Mouse (Mus musculus) retina, embryonic 14.5 days (tissue): ENCODE measurements around the gene Robo1.

Experiments
- DNase-seq: peaks from one replicate; pipeline ENCODE4 v3.0.0-alpha.2; 2015; ENCODE audit warnings: low spot score

Robo1 gene

DNA sequence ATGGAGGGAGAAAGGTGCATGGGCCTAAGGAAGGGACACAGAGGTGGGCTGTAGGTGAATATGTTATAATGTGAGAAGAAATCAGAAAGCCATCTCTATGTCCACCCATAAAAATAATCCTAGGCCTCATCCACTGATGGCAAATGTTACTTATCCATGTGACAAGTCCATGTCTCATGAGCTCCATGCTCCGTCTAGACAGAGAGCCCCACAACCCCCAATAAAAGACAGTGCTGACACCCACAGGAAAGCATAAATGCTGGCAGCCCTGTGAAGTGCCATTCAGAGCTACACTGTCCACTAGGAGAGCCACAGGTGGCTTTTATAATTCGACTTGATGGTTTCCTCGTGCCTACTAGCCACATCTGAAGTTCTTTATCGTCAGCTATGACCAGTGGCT is 694.6 kb downstream of the Robo1 start:
- DNase-seq, result no peak

DNA sequence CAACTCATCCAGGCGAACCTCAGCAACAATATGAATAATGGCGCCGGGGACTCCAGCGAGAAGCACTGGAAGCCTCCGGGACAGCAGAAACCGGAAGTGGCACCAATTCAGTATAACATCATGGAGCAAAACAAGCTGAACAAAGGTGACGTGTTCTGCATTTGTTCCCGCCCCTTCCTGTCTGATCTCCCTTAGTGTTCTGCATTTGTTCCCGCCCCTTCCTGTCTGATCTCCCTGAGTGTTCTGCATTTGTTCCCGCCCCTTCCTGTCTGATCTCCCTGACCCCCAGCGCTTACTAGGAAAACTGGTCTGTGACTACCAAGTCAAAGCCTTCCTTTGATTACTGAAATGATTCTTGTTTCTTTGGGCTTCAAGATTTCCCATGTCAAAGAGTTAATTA is 696.5 kb downstream of the Robo1 start:
- no peak for DNase-seq

DNA sequence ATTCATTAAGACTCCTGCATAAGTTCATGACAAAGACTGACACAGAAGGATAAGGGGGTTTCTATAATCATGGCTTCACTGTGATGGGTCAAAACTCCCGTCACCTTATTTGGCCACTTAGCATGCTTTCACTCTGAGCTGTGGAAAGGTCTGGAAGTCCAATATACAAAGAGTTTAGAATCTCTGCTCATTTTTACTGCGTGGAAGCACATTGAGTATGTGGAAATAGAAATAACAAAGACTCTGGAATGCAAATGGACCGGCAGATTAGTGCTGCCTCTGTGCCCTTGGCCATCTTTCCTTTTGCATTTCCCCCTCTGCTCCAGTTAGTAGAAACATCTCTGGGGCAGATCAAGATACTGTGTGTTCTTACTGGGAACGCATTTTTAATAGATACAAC is 697.7 kb downstream of the Robo1 start:
- peak; percentile 26 for DNase-seq

DNA sequence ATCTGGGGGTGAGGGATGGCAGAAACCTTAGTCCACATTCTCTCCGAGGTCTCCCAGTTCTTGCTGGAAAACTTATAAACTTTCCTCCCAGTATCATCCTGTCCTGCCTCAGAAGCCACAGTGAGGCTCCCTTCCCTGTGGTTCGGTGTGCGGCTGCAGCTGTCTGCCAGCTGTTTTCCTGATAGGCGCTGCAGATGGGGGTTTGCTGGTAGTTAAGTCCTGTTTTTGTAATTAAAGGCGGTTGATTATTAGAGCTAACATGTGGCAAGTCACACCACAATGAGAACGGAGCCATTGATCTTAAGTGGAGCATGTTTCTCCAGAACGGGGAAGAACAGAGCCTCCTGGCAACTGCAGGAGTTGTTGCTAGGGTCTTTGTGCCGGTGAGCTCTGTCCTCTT is 699.3 kb downstream of the Robo1 start:
- DNase-seq, result peak; percentile 23

DNA sequence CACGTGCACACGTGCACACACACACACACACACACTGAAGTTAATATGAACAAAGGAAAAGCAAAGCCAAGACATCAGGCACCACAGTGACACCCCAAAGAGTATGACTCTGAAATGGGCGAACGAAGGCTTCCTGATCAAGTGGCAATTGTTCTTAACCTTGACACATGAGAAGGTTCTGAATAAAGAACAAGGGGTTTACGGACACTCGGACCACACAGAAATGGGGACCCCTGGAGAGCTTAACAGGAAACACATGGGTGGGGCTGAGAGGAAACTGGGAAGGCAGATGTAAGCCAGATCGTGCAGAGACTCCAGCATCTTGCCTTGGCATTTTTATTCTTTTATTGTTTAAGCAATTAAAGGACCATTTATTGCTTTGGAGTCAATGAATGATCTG is 703.2 kb downstream of the Robo1 start:
- no peak for DNase-seq

DNA sequence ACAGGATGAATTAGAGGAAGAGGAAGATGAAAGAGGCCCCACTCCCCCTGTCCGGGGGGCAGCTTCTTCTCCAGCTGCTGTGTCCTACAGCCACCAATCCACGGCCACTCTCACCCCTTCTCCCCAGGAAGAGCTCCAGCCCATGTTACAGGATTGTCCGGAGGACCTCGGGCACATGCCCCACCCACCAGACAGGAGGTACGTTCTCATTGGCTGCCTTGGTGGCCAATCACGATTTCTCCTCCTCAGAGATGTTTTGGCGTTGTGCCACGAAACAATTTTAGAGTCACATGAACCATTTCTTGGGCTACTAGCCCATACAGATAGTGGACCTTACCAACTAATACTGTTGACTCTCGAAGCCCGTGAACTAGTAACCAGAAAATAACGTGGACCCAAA is 704.8 kb downstream of the Robo1 start:
- no peak for DNase-seq

DNA sequence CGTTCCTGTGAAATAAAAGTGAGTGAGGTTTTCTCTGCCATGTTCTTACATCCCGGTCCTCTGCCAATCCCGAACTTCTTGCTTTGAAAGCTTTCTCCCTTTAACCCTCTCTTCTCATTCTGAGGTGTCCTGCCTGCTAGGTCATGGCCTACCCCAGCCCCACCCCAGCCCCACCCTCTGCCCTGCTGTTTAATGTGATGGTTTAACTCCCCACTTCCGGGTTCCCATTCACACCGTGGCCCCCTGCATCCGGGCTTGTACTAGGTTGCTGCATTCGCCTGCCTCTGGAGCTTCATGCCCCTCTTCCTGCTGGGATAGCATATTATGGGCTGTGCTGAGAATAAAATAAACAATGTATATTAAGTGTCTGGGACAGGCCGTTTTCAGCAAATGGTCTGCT is 706.4 kb downstream of the Robo1 start:
- DNase-seq, result no peak

DNA sequence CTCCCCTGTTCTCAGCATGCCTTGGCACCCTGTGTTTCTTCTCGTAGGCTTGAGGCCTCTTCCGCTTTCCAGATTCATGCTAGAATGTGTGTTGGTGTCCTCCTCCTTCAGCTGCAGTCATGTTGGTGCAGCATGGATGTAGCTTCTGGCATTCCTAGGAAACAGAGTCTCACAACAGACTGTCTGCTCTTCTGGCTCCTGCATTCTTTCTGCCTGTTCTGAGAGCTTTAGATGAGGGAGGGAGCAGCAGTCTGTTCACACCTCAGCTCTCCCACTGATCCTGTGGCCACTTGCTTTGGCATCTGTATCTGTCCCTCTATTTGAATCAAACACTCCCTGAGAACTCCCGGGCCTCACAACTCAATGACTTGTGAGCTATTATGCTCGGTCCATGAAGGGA is 707.9 kb downstream of the Robo1 start:
- DNase-seq, result no peak

DNA sequence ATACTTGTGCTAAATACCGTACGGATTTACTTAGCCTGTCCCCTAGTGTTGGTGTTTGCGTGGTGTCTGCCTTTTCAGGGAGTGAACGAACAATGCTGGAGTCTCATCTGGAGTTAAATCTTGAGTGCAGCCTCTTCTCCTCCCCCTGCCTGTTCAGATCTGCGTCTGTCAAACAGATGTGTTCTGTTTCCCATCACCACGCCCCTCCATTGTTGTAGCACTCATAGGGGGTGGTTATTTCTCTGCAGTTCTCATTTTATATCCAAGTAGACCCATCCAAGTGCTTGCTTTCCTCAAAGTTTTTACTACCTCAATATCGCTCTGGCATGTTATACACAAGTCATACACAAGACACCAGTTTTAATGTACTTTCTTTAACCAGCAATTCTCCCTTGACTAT is 708.7 kb downstream of the Robo1 start:
- DNase-seq, result no peak

DNA sequence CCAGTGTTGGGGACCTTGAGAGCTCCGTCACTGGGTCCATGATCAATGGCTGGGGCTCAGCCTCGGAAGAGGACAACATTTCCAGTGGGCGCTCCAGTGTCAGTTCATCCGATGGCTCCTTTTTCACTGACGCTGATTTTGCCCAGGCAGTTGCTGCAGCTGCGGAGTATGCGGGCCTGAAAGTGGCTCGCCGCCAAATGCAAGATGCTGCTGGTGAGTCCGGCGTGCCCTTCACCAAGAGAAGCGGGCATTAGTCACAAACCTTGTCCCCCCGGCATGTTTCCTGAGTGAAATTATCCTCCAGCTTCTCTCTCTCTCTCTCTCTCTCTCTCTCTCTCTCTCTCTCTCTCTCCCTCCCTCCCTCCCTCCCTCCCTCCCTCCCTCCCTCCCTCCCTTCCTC is 716.2 kb downstream of the Robo1 start:
- no peak for DNase-seq

DNA sequence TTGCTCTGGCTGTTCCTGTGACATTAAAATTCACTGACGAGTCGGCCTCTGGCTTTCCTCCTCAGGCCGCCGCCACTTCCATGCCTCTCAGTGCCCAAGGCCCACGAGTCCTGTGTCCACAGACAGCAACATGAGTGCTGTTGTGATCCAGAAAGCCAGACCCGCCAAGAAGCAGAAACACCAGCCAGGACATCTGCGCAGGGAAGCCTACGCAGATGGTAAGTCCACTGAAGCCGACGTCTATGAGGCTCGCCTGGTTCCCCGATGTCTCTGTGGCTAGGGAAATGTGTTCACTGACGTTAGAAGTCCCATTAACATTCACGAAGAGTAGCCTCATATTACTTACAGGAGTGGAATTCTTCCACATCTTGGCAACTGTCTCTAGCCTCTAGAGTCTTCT is 719.6 kb downstream of the Robo1 start:
- no peak for DNase-seq

DNA sequence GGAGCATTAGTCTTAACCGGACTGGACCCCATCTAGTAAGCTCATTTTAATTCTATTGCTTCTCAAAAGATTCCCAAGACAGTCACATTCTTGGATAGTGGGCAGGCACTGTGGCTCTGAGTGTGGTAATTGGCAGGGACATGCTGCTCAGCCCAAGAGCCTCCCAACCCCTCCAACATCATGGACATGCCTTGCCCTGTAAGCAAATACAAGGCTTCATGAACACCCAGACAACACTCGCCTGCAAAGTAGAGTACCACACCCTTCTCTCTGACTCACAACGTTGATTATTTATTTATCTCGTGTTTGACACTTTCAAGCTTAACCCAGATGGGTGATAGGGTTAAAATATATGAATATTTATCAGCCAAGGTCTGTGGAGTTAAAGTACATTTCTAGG is 722.9 kb downstream of the Robo1 start:
- no peak for DNase-seq

DNA sequence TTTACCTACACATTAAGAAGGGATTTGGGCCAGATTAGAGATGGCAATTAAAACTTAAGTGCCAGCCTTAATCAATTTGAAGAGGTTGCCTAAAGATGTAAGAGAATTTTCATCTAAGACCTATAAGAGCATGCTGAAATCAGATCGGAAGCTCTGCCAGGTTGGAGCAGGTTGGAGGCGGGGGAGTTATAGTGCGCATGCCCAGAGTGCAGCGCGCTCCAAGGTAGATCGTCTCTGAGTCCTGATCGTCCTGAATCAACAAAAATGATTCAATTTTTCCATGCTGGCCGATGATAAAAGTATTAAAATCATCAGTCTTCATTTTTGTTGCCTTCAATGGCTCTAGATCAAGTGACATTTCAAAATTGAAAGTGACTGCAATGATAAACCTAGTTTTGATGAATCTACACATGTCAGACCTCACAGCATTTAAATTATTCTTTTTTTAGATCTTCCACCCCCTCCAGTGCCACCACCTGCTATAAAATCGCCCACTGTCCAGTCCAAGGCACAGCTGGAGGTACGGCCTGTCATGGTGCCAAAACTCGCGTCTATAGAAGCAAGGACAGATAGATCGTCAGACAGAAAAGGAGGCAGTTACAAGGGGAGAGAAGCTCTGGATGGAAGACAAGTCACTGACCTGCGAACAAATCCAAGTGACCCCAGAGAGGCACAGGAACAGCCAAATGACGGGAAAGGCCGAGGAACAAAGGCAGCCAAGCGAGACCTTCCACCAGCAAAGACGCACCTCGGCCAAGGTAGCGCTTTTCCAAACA is 727.3 kb downstream of the Robo1 start:
- peak; percentile 63 for DNase-seq

DNA sequence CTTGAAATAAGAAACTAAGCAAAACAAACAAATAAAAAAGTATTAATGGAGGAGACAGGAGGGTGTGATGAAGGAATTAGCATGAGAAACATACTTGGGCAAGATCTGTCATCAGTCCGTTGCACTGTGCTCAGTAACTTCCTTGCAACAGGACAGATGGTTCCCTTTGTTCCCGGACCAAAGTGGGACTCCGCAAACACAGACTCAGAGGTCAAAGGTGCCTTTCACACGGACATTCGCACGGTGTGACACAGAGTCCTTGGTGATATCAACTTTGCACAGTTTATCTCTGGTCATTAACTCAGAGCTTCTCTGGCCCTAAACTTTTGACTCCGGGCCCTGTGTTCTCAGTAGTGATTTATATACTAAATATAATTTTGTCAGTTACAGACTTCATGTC is 730.4 kb downstream of the Robo1 start:
- no peak for DNase-seq

DNA sequence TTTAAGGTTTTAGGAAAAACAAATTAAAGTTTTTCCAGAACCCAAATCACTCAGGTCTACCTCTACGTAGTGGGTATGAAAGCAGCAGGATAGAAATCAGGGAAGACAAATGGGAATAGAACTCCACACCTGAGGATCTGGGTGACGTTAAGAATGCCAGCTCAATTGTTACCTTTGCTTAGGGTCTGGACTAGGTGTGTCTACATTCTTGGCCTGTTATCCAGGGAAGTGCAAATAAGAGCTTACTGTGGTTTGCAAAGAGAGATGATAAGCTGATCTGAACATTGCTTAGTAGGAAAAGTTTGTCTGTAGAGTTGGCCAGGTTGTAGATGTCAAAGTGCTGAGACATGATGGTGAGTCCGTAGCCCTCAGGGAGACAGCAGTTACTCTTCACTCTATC is 754.4 kb downstream of the Robo1 start:
- no peak for DNase-seq

DNA sequence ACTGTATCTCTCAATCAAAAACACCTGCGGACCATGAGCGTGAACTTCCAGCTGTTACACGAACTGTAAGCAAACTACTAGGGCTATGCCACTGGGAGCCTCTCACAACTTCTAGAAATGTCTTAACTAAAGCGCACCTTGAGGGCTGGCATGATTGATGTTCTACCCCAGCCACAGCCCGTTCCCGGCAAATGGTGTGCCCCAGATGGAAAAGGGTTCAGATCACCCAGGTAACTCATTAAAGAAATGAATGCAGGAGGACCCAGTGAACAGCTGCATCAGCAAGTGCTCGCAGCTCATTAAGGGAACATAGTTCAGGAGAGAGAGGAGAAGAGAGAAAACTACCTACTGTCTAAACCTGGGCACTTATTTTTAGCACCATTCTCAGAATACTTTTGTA is 759.7 kb downstream of the Robo1 start:
- DNase-seq, result no peak

DNA sequence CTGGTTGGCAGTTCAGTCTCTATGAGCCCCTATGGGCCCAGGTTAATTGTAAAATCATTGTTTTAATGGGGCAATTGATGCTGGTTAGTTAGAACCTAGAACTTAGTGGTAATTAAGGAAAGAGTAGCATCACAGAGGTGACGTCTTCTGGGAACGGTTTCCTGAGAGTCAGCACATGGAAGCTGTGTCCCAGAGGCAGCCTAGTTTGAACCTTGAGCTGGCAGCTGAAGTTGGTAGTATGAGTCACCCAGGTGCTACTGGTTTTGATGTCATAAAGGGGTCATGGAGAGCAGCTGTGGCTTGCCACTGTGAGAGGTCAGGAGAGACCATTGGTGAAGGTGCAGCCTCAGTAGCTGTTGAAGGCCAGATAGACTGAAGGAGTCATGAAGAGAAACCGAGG is 763.9 kb downstream of the Robo1 start:
- DNase-seq, result no peak

DNA sequence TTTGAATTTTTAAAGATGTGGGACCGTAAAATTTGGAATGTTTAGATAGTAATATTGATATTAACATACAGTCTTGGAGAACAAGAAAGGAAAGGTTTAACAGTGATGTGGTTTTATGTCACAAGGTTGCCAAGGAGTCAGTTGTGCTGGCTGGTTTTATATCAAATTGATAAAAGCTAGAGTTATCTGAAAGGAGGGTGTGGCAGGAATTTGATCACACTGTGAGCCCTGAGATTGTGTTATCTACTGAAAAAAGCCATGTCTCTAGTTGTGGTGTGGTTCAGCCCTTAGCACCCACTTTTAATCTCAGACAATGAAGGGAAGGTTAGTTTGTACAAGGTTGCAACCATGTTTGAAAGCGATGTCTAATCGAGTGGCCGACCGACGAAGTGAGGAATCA is 764.8 kb downstream of the Robo1 start:
- DNase-seq, result no peak

DNA sequence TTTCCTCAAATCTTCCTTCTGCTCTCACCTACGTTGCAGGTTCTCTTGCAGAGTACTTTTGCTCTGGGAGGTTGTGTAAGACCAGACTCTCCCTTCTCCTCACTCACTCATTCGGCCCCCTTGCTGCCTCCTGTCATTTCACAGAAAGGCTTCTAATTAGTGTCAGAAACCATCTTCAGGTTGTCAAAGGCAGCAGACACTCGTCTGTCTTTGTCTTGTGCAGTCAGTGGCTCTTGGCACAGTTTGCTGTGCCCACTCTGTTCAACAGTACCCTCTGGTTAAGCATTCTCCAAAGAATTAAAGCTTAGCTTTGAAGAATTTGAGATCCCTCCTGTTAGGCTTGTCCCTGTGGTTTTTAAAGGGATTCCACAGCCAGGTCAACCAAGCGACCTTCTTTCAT is 774.3 kb downstream of the Robo1 start:
- DNase-seq, result no peak

DNA sequence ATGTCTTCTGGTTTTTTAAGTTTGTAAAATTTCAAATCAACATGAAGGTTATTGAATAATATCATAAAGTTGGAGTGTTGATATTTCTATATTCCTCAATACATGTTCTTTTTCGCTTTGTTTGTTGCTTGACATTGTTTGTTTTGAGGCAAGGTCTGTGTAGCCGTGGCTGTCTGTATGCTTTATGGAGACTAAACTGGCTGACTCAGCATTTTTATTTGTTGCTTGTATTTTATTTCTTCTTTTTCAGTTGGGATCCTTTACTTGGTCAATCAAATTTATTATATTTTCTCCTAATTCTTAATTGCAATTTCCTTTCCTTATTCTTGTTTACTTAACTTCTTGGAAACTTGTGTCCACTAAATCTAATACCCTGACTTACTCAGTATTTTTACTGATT is 775.0 kb downstream of the Robo1 start:
- no peak for DNase-seq
